Mouse (Mus musculus) CD4-positive, CD25-positive, alpha-beta regulatory T cell, adult 2 months (primary cell): ENCODE data around the gene BC030867.

Experiments used
- DNase-seq: peaks from one replicate; pipeline ENCODE4 v3.0.0-alpha.2; 2012; ENCODE audit warnings: low read depth, low spot score

The BC030867 gene

GRCm38 (mm10) chr11:102248630-102249230 is at the start of gene BC030867:
Gene BC030867, plus strand, starts transcription at chr11:102248882.
- DNase-seq, result peak; percentile 95

- no peak for DNase-seq
These were observed 48.8 kb upstream of the BC030867 start for GRCm38 (mm10) chr11:102199856-102200255.

- DNase-seq, result no peak
These were observed 47.3 kb upstream of the BC030867 start for GRCm38 (mm10) chr11:102201408-102201821.

- DNase-seq, result no peak
These were observed 42.2 kb upstream of the BC030867 start for GRCm38 (mm10) chr11:102206481-102206880.

GRCm38 (mm10) chr11:102207825-102208777 is 40.6 kb upstream of the BC030867 start:
- DNase-seq, result no peak

GRCm38 (mm10) chr11:102208846-102209245 is 39.8 kb upstream of the BC030867 start:
- DNase-seq, result no peak

- DNase-seq, result peak; percentile 63
These were observed 38.9 kb upstream of the BC030867 start for GRCm38 (mm10) chr11:102209742-102210141.

GRCm38 (mm10) chr11:102210185-102210584 is 38.5 kb upstream of the BC030867 start:
- no peak for DNase-seq

- no peak for DNase-seq
These were observed 37.7 kb upstream of the BC030867 start for GRCm38 (mm10) chr11:102211011-102211410.

- DNase-seq, result no peak
These were observed 36.7 kb upstream of the BC030867 start for GRCm38 (mm10) chr11:102211936-102212341.

GRCm38 (mm10) chr11:102214430-102215156 is 34.1 kb upstream of the BC030867 start:
- DNase-seq, result no peak

GRCm38 (mm10) chr11:102215511-102215910 is 33.2 kb upstream of the BC030867 start:
- DNase-seq, result no peak

- DNase-seq, result no peak
These were observed 32.4 kb upstream of the BC030867 start for GRCm38 (mm10) chr11:102216056-102216885.

GRCm38 (mm10) chr11:102216886-102217240 is 31.8 kb upstream of the BC030867 start:
- no peak for DNase-seq

- DNase-seq, result no peak
These were observed 31.3 kb upstream of the BC030867 start for GRCm38 (mm10) chr11:102217396-102217795.

- no peak for DNase-seq
These were observed 30.7 kb upstream of the BC030867 start for GRCm38 (mm10) chr11:102217876-102218430.

- DNase-seq, result peak; percentile 89
These were observed 29.9 kb upstream of the BC030867 start for GRCm38 (mm10) chr11:102218783-102219182.

GRCm38 (mm10) chr11:102219247-102219993 is 29.3 kb upstream of the BC030867 start:
- DNase-seq, result no peak

GRCm38 (mm10) chr11:102219994-102220346 is 28.7 kb upstream of the BC030867 start:
- peak; percentile 30 for DNase-seq

- DNase-seq, result no peak
These were observed 28.2 kb upstream of the BC030867 start for GRCm38 (mm10) chr11:102220451-102220850.
